Mouse (Mus musculus) kidney, embryonic 15.5 days (tissue): ENCODE results near the gene Il18bp. TPM values are rescaled to one million over a fixed set of nuclear protein-coding genes. Genes with fewer than 3 reads are reported as not detected.

Experiments used
- ATAC-seq: fragments of 200-750 bp; cut with Nextera tagmentation; replicated peaks from 2 replicates; pipeline ENCODE4 v1.8.0; 2017; ENCODE audit warnings: moderate TSS enrichment; ENCODE audit not compliant: low FRiP score
- H3K27ac ChIP-seq: fragments of 300-500 bp; sonication (generic); 2 replicates; pipeline ENCODE4 v1.5.1; 2015; ENCODE audit warnings: mild to moderate bottlenecking, inconsistent platforms
- H3K27me3 ChIP-seq: fragments of 300-500 bp; sonication (generic); 2 replicates; pipeline ENCODE4 v1.6.1; 2015; ENCODE audit warnings: inconsistent platforms
- H3K36me3 ChIP-seq: fragments of 300-500 bp; sonication (generic); 2 replicates; pipeline ENCODE4 v1.6.1; 2015; ENCODE audit warnings: inconsistent platforms
- H3K4me1 ChIP-seq: fragments of 300-500 bp; sonication (generic); 2 replicates; pipeline ENCODE4 v1.6.1; 2015; ENCODE audit warnings: inconsistent platforms
- H3K4me2 ChIP-seq: fragments of 300-500 bp; sonication (generic); 2 replicates; pipeline ENCODE4 v1.6.1; 2015; ENCODE audit warnings: moderate library complexity, mild to moderate bottlenecking, inconsistent platforms
- H3K4me3 ChIP-seq: fragments of 300-500 bp; sonication (generic); replicated peaks from 2 replicates; pipeline ENCODE4 v1.5.1; 2015; ENCODE audit warnings: mild to moderate bottlenecking, inconsistent platforms
- H3K9ac ChIP-seq: fragments of 300-500 bp; sonication (generic); 2 replicates; pipeline ENCODE4 v1.6.1; 2015; ENCODE audit warnings: mild to moderate bottlenecking, inconsistent platforms
- H3K9me3 ChIP-seq: fragments of 300-500 bp; sonication (generic); replicated peaks from 2 replicates; pipeline ENCODE4 v1.6.1; 2016; ENCODE audit warnings: inconsistent platforms
- WGBS: fragments of 180-500 bp; shearing (Covaris S2); methylation state at CpG from one replicate; pipeline ENCODE4 v1.1.7; 2015; ENCODE audit warnings: mixed read lengths; 5-methylcytosine and 5-hydroxymethylcytosine counted together
- polyA plus RNA-seq: library from polyadenylated mRNA; unstranded; fragments of >200 nt; fragmentation: Nextera tagmentation; extraction: Ambion mirVana; gene quantifications from 2 replicates; pipeline ENCODE4 v1.2.1, GENCODE M21; 2015

Gene Il18bp
- polyA plus RNA-seq, 1 experiment from 2014 or later: 3.0 TPM

DNA sequence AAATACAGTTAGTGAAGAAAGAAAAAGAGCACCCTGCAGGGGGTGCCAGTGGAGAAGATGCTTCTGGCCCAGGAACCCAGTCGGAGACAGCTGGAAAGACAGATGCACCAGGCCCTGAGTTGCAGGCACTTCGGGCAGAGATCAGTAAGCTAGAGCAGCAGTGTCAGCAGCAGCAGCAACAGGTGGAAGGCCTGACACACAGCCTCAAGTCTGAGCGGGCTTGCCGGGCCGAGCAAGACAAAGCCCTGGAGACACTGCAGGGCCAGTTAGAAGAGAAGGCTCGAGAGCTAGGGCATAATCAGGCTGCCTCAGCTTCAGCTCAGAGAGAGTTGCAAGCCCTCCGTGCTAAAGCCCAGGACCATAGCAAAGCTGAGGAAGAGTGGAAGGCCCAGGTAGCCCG, 18.2 kb downstream of the Il18bp start:
- 81% methylated on average over 8 of the region's 8 CpGs for WGBS
- peaks cover 98% of the 10 kb centered on the region for H3K36me3 ChIP-seq
- H3K27me3 ChIP-seq: no peaks in the 10 kb centered on the region
- H3K4me1 ChIP-seq: peaks cover 23% of the 10 kb centered on the region
- peak overlapping the region; percentile 86 for H3K27ac ChIP-seq
- ATAC-seq: no peak
- no peak overlapping the region for H3K4me2 ChIP-seq
- H3K9me3 ChIP-seq: no peaks in the 10 kb centered on the region
- H3K4me3 ChIP-seq: no peak overlapping the region
- 0 out of 2 replicates have a peak overlapping the region, but pooled peaks have one; percentile 9 for H3K9ac ChIP-seq

DNA sequence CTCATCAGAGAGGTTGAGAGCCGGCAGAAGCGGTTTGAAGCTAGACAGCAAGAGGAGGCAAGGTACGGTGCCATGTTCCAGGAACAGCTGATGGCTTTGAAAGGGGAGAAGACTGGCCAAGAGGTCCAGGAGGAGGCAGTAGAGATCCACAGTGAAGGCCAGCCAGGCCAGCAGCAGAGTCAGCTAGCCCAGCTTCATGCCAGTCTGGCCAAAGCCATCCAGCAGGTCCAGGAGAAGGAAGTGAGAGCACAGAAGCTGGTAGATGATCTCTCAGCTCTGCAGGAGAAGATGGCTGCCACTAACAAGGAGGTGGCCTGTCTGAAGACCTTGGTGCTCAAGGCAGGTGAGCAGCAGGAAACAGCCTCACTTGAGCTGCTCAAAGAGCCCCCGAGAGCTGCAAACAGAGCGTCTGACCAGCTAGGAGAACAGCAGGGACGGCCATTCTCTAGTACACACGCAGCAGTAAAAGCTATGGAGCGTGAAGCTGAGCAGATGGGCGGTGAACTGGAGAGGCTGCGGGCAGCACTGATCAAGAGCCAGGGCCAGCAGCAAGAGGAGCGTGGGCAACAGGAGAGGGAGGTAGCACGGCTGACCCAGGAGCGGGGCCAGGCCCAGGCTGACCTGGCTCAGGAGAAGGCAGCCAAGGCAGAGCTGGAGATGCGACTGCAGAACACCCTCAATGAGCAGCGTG, 18.9 kb downstream of the Il18bp start:
- WGBS: 56% methylated on average over 15 of the region's 15 CpGs

DNA sequence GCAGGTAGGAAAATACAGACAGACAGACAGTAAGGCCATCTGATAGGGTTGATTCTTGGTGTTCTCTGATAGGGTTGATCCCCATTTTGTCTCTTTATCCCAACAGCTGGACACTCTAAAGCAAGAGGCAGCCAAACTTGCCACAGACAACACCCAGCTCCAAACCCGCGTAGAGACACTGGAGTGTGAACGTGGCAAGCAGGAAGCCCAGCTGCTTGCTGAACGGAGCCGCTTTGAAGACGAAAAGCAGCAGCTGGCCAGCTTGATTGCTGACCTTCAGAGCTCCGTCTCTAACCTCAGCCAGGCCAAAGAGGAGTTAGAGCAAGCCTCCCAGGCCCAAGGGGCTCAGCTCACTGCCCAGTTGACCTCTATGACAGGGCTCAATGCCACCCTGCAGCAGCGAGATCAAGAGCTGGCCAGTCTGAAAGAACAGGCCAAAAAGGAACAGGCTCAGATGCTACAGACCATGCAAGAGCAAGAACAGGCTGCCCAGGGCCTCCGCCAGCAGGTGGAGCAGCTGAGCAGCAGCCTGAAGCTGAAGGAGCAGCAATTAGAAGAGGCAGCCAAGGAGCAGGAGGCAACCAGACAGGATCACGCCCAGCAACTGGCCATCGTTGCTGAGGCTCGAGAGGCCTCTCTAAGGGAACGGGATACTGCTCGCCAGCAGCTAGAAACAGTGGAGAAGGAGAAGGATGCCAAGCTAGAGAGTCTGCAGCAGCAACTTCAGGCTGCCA, 20.1 kb downstream of the Il18bp start:
- H3K27ac ChIP-seq: peak overlapping the region; percentile 86
- WGBS: 43% methylated on average over 14 of the region's 14 CpGs

More for the DNA sequence above, 18.9 kb downstream of the Il18bp start:
- no peak overlapping the region for H3K4me3 ChIP-seq
- no peak overlapping the region for H3K4me2 ChIP-seq
- H3K9ac ChIP-seq: no peak overlapping the region
- no peaks in the 10 kb centered on the region for H3K27me3 ChIP-seq
- H3K36me3 ChIP-seq: peaks cover 98% of the 10 kb centered on the region
- ATAC-seq: peak; percentile 88
- H3K9me3 ChIP-seq: no peaks in the 10 kb centered on the region
- H3K4me1 ChIP-seq: peaks cover 23% of the 10 kb centered on the region
- peak overlapping the region; percentile 86 for H3K27ac ChIP-seq

DNA sequence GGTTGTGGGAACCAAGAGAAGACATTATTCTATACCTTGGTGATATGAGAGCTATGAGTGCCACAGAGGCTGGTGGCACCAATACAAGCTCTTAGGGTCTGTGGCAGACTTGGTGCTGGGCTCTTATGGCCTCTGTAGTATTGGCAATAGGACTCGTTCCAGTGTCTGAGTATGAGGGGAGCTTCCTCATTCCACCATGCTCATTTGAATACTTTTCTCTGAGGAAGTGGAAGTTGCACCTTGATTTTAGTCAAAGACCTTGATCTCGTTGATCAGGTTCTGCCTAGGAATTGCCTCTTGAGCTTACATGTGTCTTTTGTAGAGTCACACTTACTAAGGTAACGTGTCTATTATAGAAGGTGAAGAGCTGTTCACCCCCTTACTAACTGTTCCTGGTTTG, 24.2 kb downstream of the Il18bp start:
- Histone ChIP-seq H3K9me3 (no peaks in the 10 kb centered on the region), H3K9ac (no peak overlapping the region), H3K4me3 (no peak overlapping the region), H3K27me3 (no peaks in the 10 kb centered on the region), H3K36me3 (peaks cover 100% of the 10 kb centered on the region), H3K4me2 (no peak overlapping the region), H3K27ac (no peak overlapping the region), H3K4me1 (peaks cover 10% of the 10 kb centered on the region)
- ATAC-seq: no peak
- 92% methylated on average over 3 of the region's 3 CpGs for WGBS

More for the DNA sequence above, 20.1 kb downstream of the Il18bp start:
- Histone ChIP-seq H3K27me3 (no peaks in the 10 kb centered on the region), H3K4me2 (no peak overlapping the region), H3K9me3 (no peaks in the 10 kb centered on the region), H3K9ac (no peak overlapping the region), H3K36me3 (peaks cover 100% of the 10 kb centered on the region), H3K4me1 (peaks cover 23% of the 10 kb centered on the region), H3K4me3 (no peak overlapping the region)
- ATAC-seq: peak; percentile 57

DNA sequence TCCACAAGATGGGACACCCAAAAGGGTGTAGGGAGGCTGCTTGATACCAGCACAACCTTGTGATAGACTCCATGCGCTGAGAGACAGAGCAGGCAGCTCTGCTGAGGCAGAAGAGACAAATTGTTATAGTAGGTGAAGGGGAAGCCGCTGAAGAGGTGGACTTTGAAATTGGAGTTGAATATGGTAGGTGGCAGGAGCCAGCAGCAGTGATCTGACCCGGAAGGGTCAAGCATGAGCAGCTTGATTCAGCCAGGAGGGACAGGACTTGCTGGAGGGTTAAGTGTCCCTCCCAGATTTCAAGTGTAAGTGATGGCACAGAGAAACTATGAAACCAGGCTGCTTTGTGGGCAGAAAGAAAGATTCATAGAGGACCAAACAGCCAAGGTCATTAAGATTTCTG, 33.4 kb downstream of the Il18bp start:
- WGBS: 75% methylated on average over 3 of the region's 3 CpGs
- H3K27ac ChIP-seq: 0 out of 2 replicates have a peak overlapping the region, but pooled peaks have one; percentile 18
- H3K4me3 ChIP-seq: no peak overlapping the region
- H3K9me3 ChIP-seq: no peaks in the 10 kb centered on the region
- peaks cover 70% of the 10 kb centered on the region for H3K36me3 ChIP-seq
- no peak overlapping the region for H3K9ac ChIP-seq
- H3K4me2 ChIP-seq: no peak overlapping the region
- H3K27me3 ChIP-seq: no peaks in the 10 kb centered on the region
- ATAC-seq: 0 out of 2 replicates have a peak, but pooled peaks have one; percentile 46
- 0 out of 2 replicates have a peak, but pooled peaks cover 7% of the 10 kb centered on the region for H3K4me1 ChIP-seq

DNA sequence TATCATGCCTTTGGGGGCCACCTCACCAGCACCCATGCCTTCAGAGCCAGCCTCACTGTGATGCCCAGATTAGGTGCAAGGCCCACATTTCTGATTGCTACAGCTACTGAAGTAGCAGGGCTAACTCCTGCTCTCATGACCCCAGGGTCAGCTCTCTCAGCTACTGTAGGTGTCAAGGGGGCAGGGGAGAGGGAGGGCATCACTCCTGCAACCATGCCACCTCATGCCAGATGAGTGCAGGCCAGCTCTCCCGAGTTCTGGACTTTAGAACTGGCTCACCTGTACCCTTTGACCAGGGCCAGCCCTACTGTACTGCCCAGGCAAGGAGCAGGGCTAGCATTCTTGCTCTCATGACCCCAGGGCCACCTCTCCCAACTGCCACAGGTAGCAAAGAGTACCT, 35.8 kb downstream of the Il18bp start:
- Histone ChIP-seq H3K4me2 (no peak overlapping the region), H3K4me1 (0 out of 2 replicates have a peak, but pooled peaks cover 7% of the 10 kb centered on the region), H3K9me3 (no peaks in the 10 kb centered on the region), H3K4me3 (no peak overlapping the region), H3K27ac (no peak overlapping the region), H3K36me3 (peaks cover 53% of the 10 kb centered on the region), H3K27me3 (no peaks in the 10 kb centered on the region), H3K9ac (no peak overlapping the region)
- no peak for ATAC-seq
- WGBS: 71% methylated on average over 1 of the region's 1 CpGs

DNA sequence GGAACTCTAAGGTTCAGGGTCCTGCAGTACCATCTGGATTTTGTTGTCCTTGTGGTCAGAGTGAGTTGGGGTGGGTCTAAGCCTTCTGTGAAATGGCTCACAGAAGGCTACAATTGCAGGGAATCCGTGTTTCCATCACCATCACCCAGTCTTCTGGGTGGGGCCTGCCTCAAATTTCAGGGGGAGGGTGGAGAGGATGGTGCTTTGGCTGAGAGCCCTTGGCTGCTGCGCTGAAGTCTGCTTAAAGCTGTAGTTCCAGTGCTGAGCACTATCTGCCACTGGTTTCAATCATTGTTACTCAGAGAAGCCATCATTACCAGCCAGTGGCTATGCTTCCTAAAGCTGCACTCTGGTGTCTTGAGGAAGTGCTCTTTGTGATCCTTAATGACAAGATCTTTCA, 44.0 kb downstream of the Il18bp start:
- Histone ChIP-seq H3K9ac (no peak overlapping the region), H3K4me3 (no peak overlapping the region), H3K9me3 (no peaks in the 10 kb centered on the region), H3K36me3 (peaks cover 18% of the 10 kb centered on the region), H3K4me2 (no peak overlapping the region), H3K27me3 (no peaks in the 10 kb centered on the region), H3K27ac (no peak overlapping the region), H3K4me1 (peaks cover 39% of the 10 kb centered on the region)
- WGBS: 29% methylated on average over 2 of the region's 2 CpGs
- no peak for ATAC-seq

DNA sequence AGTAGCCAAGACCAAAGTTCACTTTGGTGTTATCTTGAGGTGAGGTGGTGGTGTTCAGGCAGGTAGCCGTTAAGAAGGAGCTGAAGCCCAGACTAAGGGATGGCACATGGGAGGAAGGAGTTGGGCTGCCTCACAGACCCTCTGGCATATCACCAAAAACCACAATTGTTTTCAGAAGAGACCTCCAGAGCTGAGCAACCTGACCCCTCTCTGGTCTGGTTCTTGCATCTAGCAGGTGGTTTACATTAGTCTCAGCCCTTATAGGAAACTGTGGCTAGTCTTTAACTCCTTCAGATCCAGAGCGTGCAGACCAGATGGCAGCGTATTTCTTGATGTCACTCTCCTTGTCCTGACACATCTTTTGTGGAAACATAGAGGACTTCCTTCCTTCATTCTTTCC, 44.8 kb downstream of the Il18bp start:
- H3K4me1 ChIP-seq: peaks cover 45% of the 10 kb centered on the region
- no peaks in the 10 kb centered on the region for H3K9me3 ChIP-seq
- WGBS: 52% methylated on average over 3 of the region's 3 CpGs
- H3K36me3 ChIP-seq: peaks cover 15% of the 10 kb centered on the region
- H3K4me3 ChIP-seq: no peak overlapping the region
- no peaks in the 10 kb centered on the region for H3K27me3 ChIP-seq
- ATAC-seq: no peak
- no peak overlapping the region for H3K4me2 ChIP-seq
- H3K9ac ChIP-seq: no peak overlapping the region
- H3K27ac ChIP-seq: no peak overlapping the region

DNA sequence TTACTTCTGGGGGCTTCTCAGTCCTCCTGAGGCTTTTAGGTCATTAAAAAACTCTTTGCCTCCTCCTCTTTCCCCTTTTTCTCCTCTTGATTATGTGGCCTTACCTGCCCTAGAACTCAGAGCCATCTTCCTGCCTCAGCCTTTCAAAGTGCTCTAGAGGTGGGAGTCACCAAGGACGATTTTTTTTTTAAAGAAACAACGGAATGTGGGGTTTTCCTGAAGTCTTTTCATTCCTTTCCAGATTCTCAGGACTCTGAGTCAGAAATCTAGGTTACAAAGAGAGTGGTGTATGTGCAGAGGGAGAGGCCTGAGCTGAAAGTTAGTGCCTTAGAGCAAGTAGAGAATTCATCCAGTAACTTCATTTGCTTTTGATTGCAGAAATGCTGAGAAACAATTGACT, 46.8 kb downstream of the Il18bp start:
- peaks cover 6% of the 10 kb centered on the region for H3K36me3 ChIP-seq
- H3K4me3 ChIP-seq: peak overlapping the region; percentile 54
- 45% methylated on average over 2 of the region's 2 CpGs for WGBS
- H3K27ac ChIP-seq: peak overlapping the region; percentile 96
- H3K27me3 ChIP-seq: no peaks in the 10 kb centered on the region
- H3K4me2 ChIP-seq: peak overlapping the region; percentile 84
- H3K4me1 ChIP-seq: peaks cover 54% of the 10 kb centered on the region
- no peaks in the 10 kb centered on the region for H3K9me3 ChIP-seq
- H3K9ac ChIP-seq: peak overlapping the region; percentile 56
- ATAC-seq: no peak

DNA sequence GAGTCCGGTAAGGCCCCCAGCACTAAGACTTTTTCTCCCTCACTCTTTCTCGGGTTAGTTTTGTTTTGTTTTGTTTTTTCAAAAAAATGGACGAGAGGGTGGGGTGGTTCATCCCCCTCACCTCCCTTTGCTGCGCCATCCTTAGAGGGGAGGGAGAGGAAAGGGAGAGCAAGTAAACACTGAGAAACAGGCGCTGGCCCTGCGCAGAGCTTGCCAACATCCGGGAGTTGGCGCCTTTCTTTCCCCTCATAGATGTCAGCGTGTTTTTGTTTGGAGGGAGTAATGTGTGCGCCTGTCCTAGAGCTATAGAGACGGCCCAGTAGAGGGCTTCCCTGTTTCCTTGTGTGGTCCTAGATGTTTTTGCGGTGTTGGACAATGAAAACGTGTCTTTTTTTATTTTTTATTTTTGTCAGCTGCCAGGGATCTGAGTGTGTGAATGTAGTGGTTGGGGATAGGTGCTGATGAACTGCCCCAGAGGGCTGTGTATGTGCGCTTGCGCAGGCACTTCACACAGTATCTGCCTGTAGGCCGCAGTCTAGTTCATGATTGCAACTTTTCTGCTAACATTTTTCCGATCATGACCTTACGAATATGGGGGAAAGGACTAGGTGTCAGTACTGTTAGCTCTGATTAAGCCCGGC, 47.5 kb downstream of the Il18bp start:
- Histone ChIP-seq H3K4me1 (peaks cover 54% of the 10 kb centered on the region), H3K4me2 (peak overlapping the region; percentile 84), H3K27ac (peak overlapping the region; percentile 96), H3K9ac (peak overlapping the region; percentile 56), H3K27me3 (no peaks in the 10 kb centered on the region), H3K36me3 (peaks cover under 1% of the 10 kb centered on the region; the same call in 1 of the 2 replicates), H3K4me3 (peak overlapping the region; percentile 54), H3K9me3 (no peaks in the 10 kb centered on the region)
- 5% methylated on average over 19 of the region's 19 CpGs for WGBS
- peak; percentile 65 for ATAC-seq

DNA sequence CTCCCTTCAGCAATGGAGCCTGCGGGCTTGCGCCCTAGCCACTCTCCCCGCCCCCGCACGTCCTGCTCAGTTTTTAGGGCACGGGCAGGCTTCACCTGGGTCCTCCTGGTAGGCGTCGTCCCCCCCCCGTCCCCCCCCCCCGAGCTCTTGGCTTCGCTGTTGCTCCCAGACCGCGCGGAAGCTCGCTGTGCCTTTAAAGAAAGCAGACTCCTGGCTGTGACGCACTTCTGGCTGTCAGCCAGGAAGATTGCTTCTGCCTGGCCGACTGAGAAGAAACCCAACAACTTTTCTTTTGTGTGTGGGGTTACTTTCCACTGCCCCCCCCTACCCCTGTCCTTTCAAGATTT, 48.1 kb downstream of the Il18bp start:
- Histone ChIP-seq H3K4me3 (peak overlapping the region; percentile 54), H3K4me1 (peaks cover 57% of the 10 kb centered on the region), H3K27ac (peak overlapping the region; percentile 96), H3K27me3 (no peaks in the 10 kb centered on the region), H3K9ac (peak overlapping the region; percentile 56), H3K9me3 (no peaks in the 10 kb centered on the region), H3K36me3 (no peaks in the 10 kb centered on the region), H3K4me2 (peak overlapping the region; percentile 84)
- ATAC-seq: peak; percentile 79
- under 1% methylated on average over 17 of the region's 17 CpGs for WGBS
